Mouse (Mus musculus): ENCODE measurements around the gene Lclat1.

The Lclat1 gene

GRCm38 (mm10) chr17:73107158-73108157, at the start of gene Lclat1:
Gene Lclat1 (plus strand): TSS chr17:73107985.
- DNase-seq (ENCODE audit: low spot score): peak; percentile 96

GRCm38 (mm10) chr17:73058319-73058718, 49.5 kb upstream of the Lclat1 start:
- no peak for DNase-seq (ENCODE audit: low spot score)

- peak; percentile 59 for DNase-seq (ENCODE audit: low spot score)
Measured at GRCm38 (mm10) chr17:73060224-73060896, 47.4 kb upstream of the Lclat1 start.

- DNase-seq (ENCODE audit: low spot score): no peak
Measured at GRCm38 (mm10) chr17:73060897-73061252, 46.9 kb upstream of the Lclat1 start.

- DNase-seq (ENCODE audit: low spot score): no peak
Measured at GRCm38 (mm10) chr17:73062701-73063100, 45.1 kb upstream of the Lclat1 start.

- DNase-seq (ENCODE audit: low spot score): no peak
Measured at GRCm38 (mm10) chr17:73063299-73063698, 44.5 kb upstream of the Lclat1 start.

- DNase-seq (ENCODE audit: low spot score): no peak
Measured at GRCm38 (mm10) chr17:73063781-73064180, 44.0 kb upstream of the Lclat1 start.

GRCm38 (mm10) chr17:73066387-73067169, 41.2 kb upstream of the Lclat1 start:
- no peak for DNase-seq (ENCODE audit: low spot score)

GRCm38 (mm10) chr17:73067423-73067822, 40.4 kb upstream of the Lclat1 start:
- peak; percentile 71 for DNase-seq (ENCODE audit: low spot score)

- no peak for DNase-seq (ENCODE audit: low spot score)
Measured at GRCm38 (mm10) chr17:73068321-73068992, 39.3 kb upstream of the Lclat1 start.

- DNase-seq (ENCODE audit: low spot score): no peak
Measured at GRCm38 (mm10) chr17:73070466-73070865, 37.3 kb upstream of the Lclat1 start.

- no peak for DNase-seq (ENCODE audit: low spot score)
Measured at GRCm38 (mm10) chr17:73071725-73072263, 36.0 kb upstream of the Lclat1 start.

DNA sequence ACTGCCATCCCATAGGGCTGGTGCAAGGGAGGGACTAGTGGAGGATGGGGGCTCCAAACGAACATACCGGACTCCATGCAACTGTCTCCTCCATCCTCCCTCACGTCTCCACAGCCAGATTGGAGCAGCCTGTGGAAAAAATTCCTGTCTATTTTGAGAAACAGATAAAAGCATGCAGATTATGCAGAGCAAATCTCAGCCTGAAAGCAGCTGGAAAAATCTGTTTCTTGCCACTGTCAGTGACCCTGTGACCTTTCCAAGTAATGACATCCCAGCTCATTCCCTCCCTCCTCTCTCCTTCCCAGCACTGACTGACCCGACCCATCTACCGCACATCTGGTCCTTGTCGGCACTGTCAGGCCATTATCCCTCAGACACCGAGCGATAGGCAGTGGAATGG, 35.5 kb upstream of the Lclat1 start:
- DNase-seq (ENCODE audit: low spot score): peak; percentile 84

DNA sequence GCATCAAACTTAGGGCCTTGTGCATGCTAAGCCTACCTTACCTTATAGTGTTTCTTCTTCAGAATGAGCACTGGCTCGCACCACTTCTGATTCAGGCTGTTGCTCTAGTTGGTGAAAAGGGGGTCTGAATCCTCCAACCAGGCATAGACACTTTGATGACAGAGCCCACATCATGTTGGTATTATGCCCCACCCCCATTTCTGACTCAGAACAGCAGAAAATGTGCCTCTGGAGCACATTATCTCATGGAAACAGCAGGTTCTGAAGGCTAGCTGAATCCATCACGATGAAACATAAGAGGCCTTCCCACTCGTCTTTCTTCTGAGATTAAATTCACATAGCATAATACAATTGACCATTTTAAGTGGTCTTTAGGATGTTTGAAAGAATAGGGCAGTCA, 33.2 kb upstream of the Lclat1 start:
- DNase-seq (ENCODE audit: low spot score): no peak

- no peak for DNase-seq (ENCODE audit: low spot score)
Measured at GRCm38 (mm10) chr17:73075238-73075890, 32.4 kb upstream of the Lclat1 start.

GRCm38 (mm10) chr17:73077638-73078037, 30.1 kb upstream of the Lclat1 start:
- DNase-seq (ENCODE audit: low spot score): no peak

GRCm38 (mm10) chr17:73081360-73082133, 26.2 kb upstream of the Lclat1 start:
- no peak for DNase-seq (ENCODE audit: low spot score)

- no peak for DNase-seq (ENCODE audit: low spot score)
Measured at GRCm38 (mm10) chr17:73082506-73083196, 25.1 kb upstream of the Lclat1 start.

Data from embryo, embryonic 10 days (tissue).